Mouse (Mus musculus) right cerebral cortex, postnatal 36 days (tissue): ENCODE results near the gene Tex33.
"Not testable (repeated sequence)": the region's sequence is repeated elsewhere in the genome, so short reads cannot be mapped to it uniquely, and the experiment has no call there.

Experiments
- DNase-seq, 2 experiments: peaks; one replicate each; pipeline ENCODE4 v3.0.0; 2022; ENCODE audit warnings: low spot score in 2 of 2, mixed read lengths in 1 of 2

The Tex33 gene

GRCm38 (mm10) chr15:78377859-78378258 is 17.9 kb downstream of the Tex33 start:
- no peak for DNase-seq

- no peak for DNase-seq
These were observed 21.5 kb downstream of the Tex33 start for GRCm38 (mm10) chr15:78374204-78374603.

GRCm38 (mm10) chr15:78372796-78373195 is 22.9 kb downstream of the Tex33 start:
- DNase-seq = no peak

- DNase-seq = peak in 1 of 2 experiments; percentile 34
These were observed 26.1 kb downstream of the Tex33 start for GRCm38 (mm10) chr15:78369641-78370040.

GRCm38 (mm10) chr15:78368926-78369346 is 26.8 kb downstream of the Tex33 start:
- DNase-seq = no peak

- DNase-seq = no peak
These were observed 27.9 kb downstream of the Tex33 start for GRCm38 (mm10) chr15:78367811-78368210.

- peak; percentile 28 to 56 for DNase-seq
These were observed 28.8 kb downstream of the Tex33 start for GRCm38 (mm10) chr15:78366875-78367274.

GRCm38 (mm10) chr15:78365916-78366315 is 29.8 kb downstream of the Tex33 start:
- no peak for DNase-seq

- no peak for DNase-seq
These were observed 40.2 kb downstream of the Tex33 start for GRCm38 (mm10) chr15:78355548-78355947.

GRCm38 (mm10) chr15:78354958-78355357 is 40.8 kb downstream of the Tex33 start:
- DNase-seq = peak; percentile 36 to 37

GRCm38 (mm10) chr15:78351586-78352165 is 44.0 kb downstream of the Tex33 start:
- DNase-seq = no peak

GRCm38 (mm10) chr15:78344567-78344966 is 51.1 kb downstream of the Tex33 start:
- no peak for DNase-seq

- no peak for DNase-seq
These were observed 52.0 kb downstream of the Tex33 start for GRCm38 (mm10) chr15:78343683-78344082.

GRCm38 (mm10) chr15:78340919-78341318 is 54.8 kb downstream of the Tex33 start:
- DNase-seq = not testable (repeated sequence)

GRCm38 (mm10) chr15:78339627-78340423 is 55.9 kb downstream of the Tex33 start:
- DNase-seq = peak; percentile 29 to 38

GRCm38 (mm10) chr15:78334380-78334779 is 61.3 kb downstream of the Tex33 start:
- no peak for DNase-seq

GRCm38 (mm10) chr15:78332981-78333380 is 62.7 kb downstream of the Tex33 start:
- DNase-seq = no peak

GRCm38 (mm10) chr15:78331523-78332340 is 64.0 kb downstream of the Tex33 start:
- no peak for DNase-seq

GRCm38 (mm10) chr15:78330706-78331105 is 65.0 kb downstream of the Tex33 start:
- DNase-seq = no peak

GRCm38 (mm10) chr15:78329972-78330371 is 65.7 kb downstream of the Tex33 start:
- DNase-seq = not testable (repeated sequence)

- DNase-seq = no peak
These were observed 67.1 kb downstream of the Tex33 start for GRCm38 (mm10) chr15:78328520-78329097.
